Mouse (Mus musculus): ENCODE data around the gene Ednrb. TPM values are rescaled to one million over a fixed set of nuclear protein-coding genes. Genes with fewer than 3 reads are reported as not detected.
A peak's percentile ranks its signal among the peaks of the same experiment; 100 is the strongest.

The Ednrb gene
- polyA plus RNA-seq, 1 experiment from 2014 or later: 77.3 TPM

GRCm38 (mm10) chr14:103813246-103813645 lies 31.0 kb downstream of the Ednrb start:
- H3K27me3 ChIP-seq (replicated peaks; ENCODE audit: control insufficient read depth, insufficient read depth, low read length): no peaks in the 10 kb centered on the region
- H3K36me3 ChIP-seq (ENCODE audit: control insufficient read depth, insufficient read depth, low read length): 0 out of 2 replicates have a peak, but pooled peaks cover 3% of the 10 kb centered on the region
- no peaks in the 10 kb centered on the region for H3K4me1 ChIP-seq (ENCODE audit: control insufficient read depth, insufficient read depth, low read length)
- no peak overlapping the region for H3K27ac ChIP-seq (ENCODE audit: low read depth, low read length)
- ATAC-seq (no peak), DNase-seq (ENCODE audit: low spot score) (no peak)
- no peak overlapping the region for H3K4me2 ChIP-seq (ENCODE audit: low read length)
- H3K4me3 ChIP-seq (ENCODE audit: low read depth, low read length): no peak overlapping the region
- H3K9me3 ChIP-seq (replicated peaks; ENCODE audit: control insufficient read depth, low read length): no peaks in the 10 kb centered on the region
- WGBS: 82% methylated on average over 3 of the region's 3 CpGs
- H3K9ac ChIP-seq (ENCODE audit: low read length): no peak overlapping the region

DNA sequence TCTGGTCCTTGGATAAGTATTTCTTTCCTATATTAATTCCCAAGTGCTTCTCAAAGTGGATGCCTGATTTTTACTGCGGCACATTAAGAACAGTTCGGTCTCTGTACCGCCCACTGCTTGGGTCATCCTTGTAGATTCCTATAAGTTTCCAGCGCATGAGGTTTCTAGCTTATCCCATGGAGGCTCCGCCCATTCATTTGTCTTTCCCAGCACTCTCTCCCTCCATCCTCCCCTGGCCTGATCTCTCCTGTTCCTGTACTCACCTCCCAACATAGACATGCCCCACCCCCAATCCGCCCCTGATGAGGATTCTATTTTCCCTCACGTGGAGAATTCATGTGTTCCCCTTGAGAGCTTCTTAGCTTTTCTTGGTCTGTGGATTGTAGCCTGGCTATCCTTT lies 32.9 kb downstream of the Ednrb start:
- Histone ChIP-seq H3K4me2 (ENCODE audit: low read length) (no peak overlapping the region), H3K4me1 (ENCODE audit: control insufficient read depth, insufficient read depth, low read length) (no peaks in the 10 kb centered on the region), H3K4me3 (ENCODE audit: low read depth, low read length) (no peak overlapping the region), H3K27ac (ENCODE audit: low read depth, low read length) (no peak overlapping the region), H3K36me3 (ENCODE audit: control insufficient read depth, insufficient read depth, low read length) (no peaks in the 10 kb centered on the region), H3K9me3 (replicated peaks; ENCODE audit: control insufficient read depth, low read length) (no peaks in the 10 kb centered on the region), H3K27me3 (replicated peaks; ENCODE audit: control insufficient read depth, insufficient read depth, low read length) (no peaks in the 10 kb centered on the region), H3K9ac (ENCODE audit: low read length) (no peak overlapping the region)
- 92% methylated on average over 7 of the region's 7 CpGs for WGBS
- DNase-seq (ENCODE audit: low spot score): no peak
- ATAC-seq: no peak

DNA sequence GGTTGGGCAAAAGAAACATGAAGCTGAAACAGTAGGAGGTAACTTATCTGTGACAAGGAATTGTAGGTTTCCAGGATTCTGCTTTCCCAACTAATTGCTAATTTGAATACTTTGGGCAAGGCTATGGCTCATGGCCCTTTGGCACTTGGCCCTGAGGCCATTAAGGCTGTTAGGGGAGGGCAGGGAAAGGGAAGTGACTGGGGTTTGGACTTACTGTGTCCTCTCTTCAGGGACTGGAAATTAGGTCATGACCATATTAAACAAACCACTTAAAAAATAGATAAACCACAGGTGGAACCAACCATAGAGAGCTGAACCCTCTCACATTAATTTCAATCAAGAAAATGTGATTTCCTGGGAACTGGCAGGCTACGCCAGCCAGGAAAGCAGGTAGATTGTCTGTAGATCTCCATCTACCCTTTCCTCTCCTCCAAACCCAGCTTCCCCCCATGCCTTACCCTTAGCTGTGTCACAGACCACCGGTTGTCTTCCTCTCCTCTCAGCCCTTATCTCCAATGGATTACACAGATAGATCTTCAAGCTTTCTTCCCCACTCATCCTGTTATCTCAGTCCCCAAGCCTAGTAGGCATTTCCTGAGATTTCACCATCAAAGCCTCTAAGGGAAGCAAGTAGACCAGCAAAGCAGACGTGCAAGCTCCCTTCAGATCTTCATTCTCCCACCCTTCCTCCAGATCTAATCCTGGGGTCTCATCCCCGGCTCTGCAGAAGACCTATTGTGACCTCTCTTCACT lies 40.1 kb downstream of the Ednrb start:
- no peaks in the 10 kb centered on the region for H3K36me3 ChIP-seq (ENCODE audit: control insufficient read depth, insufficient read depth, low read length)
- H3K9ac ChIP-seq (ENCODE audit: low read length): no peak overlapping the region
- no peaks in the 10 kb centered on the region for H3K27me3 ChIP-seq (replicated peaks; ENCODE audit: control insufficient read depth, insufficient read depth, low read length)
- no peak overlapping the region for H3K4me2 ChIP-seq (ENCODE audit: low read length)
- no peak for DNase-seq (ENCODE audit: low spot score)
- H3K9me3 ChIP-seq (replicated peaks; ENCODE audit: control insufficient read depth, low read length): no peaks in the 10 kb centered on the region
- ATAC-seq: no peak
- H3K27ac ChIP-seq (ENCODE audit: low read depth, low read length): no peak overlapping the region
- no peaks in the 10 kb centered on the region for H3K4me1 ChIP-seq (ENCODE audit: control insufficient read depth, insufficient read depth, low read length)
- 86% methylated on average over 4 of the region's 4 CpGs for WGBS
- no peak overlapping the region for H3K4me3 ChIP-seq (ENCODE audit: low read depth, low read length)

- no peaks in the 10 kb centered on the region for H3K27me3 ChIP-seq (replicated peaks; ENCODE audit: control insufficient read depth, insufficient read depth, low read length)
- ATAC-seq (no peak), DNase-seq (ENCODE audit: low spot score) (no peak)
- peaks cover 5% of the 10 kb centered on the region; the same call in 1 of the 2 replicates for H3K9me3 ChIP-seq (replicated peaks; ENCODE audit: control insufficient read depth, low read length)
- no peaks in the 10 kb centered on the region for H3K36me3 ChIP-seq (ENCODE audit: control insufficient read depth, insufficient read depth, low read length)
- 77% methylated on average over 3 of the region's 3 CpGs for WGBS
- no peak overlapping the region for H3K27ac ChIP-seq (ENCODE audit: low read depth, low read length)
- no peak overlapping the region for H3K4me2 ChIP-seq (ENCODE audit: low read length)
- no peak overlapping the region for H3K4me3 ChIP-seq (ENCODE audit: low read depth, low read length)
- peaks cover 3% of the 10 kb centered on the region; the same call in 1 of the 2 replicates for H3K4me1 ChIP-seq (ENCODE audit: control insufficient read depth, insufficient read depth, low read length)
- H3K9ac ChIP-seq (ENCODE audit: low read length): no peak overlapping the region
Observed at GRCm38 (mm10) chr14:103797123-103797522, 47.1 kb downstream of the Ednrb start.

DNA sequence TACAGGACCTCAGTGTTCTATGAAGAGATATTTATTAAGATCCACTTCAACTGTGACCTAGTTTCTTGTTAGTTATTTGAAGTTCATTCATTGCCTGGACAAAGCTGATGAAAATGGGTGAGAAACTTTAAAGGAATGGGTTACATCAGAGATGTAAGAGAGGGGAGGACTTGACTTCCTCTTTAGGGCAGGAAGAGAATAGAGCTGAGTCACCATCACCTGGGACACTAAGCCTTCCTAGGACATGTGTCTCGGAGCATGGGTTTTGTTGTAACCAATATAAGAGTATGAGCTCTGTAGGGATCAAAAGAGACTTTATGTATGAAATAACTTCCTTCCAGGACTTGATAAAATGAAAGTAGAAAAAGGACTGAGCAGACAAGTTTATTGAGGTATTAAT lies 48.6 kb downstream of the Ednrb start:
- no peak for ATAC-seq
- Histone ChIP-seq H3K9ac (ENCODE audit: low read length) (no peak overlapping the region), H3K9me3 (replicated peaks; ENCODE audit: control insufficient read depth, low read length) (peaks cover 5% of the 10 kb centered on the region; the same call in 1 of the 2 replicates), H3K27ac (ENCODE audit: low read depth, low read length) (no peak overlapping the region), H3K27me3 (replicated peaks; ENCODE audit: control insufficient read depth, insufficient read depth, low read length) (no peaks in the 10 kb centered on the region), H3K4me2 (ENCODE audit: low read length) (no peak overlapping the region), H3K4me1 (ENCODE audit: control insufficient read depth, insufficient read depth, low read length) (peaks cover 3% of the 10 kb centered on the region; the same call in 1 of the 2 replicates), H3K4me3 (ENCODE audit: low read depth, low read length) (no peak overlapping the region), H3K36me3 (ENCODE audit: control insufficient read depth, insufficient read depth, low read length) (no peaks in the 10 kb centered on the region)
- WGBS: 87% methylated on average over 1 of the region's 1 CpGs
- no peak for DNase-seq (ENCODE audit: low spot score)

DNA sequence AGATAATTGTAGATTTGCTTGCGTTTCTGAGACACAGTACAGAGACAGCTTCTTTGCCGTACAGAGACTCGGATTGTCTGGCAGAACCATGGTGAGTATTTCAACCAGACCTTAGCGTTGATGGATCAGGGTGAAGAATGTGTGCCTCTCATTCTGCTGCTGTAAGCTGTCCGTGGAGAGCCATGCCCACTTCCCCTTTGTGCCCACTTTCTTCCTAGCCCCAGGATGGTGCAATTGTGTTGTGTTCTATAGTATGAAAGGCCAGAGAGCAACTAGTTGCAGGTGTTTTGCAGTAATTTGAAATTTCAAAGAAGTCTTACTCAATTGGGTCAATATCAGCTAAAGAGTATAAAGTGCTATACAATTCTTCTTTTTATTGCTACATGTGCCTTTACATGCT lies 50.8 kb downstream of the Ednrb start:
- Histone ChIP-seq H3K4me2 (ENCODE audit: low read length) (no peak overlapping the region), H3K27ac (ENCODE audit: low read depth, low read length) (no peak overlapping the region), H3K36me3 (ENCODE audit: control insufficient read depth, insufficient read depth, low read length) (no peaks in the 10 kb centered on the region), H3K9ac (ENCODE audit: low read length) (no peak overlapping the region), H3K4me1 (ENCODE audit: control insufficient read depth, insufficient read depth, low read length) (peaks cover 3% of the 10 kb centered on the region; the same call in 1 of the 2 replicates), H3K9me3 (replicated peaks; ENCODE audit: control insufficient read depth, low read length) (peaks cover 5% of the 10 kb centered on the region; the same call in 1 of the 2 replicates), H3K4me3 (ENCODE audit: low read depth, low read length) (no peak overlapping the region), H3K27me3 (replicated peaks; ENCODE audit: control insufficient read depth, insufficient read depth, low read length) (no peaks in the 10 kb centered on the region)
- ATAC-seq (no peak), DNase-seq (ENCODE audit: low spot score) (no peak)
- 57% methylated on average over 5 of the region's 5 CpGs for WGBS

- Histone ChIP-seq H3K27me3 (replicated peaks; ENCODE audit: control insufficient read depth, insufficient read depth, low read length) (no peaks in the 10 kb centered on the region), H3K4me3 (ENCODE audit: low read depth, low read length) (no peak overlapping the region), H3K36me3 (ENCODE audit: control insufficient read depth, insufficient read depth, low read length) (no peaks in the 10 kb centered on the region), H3K9me3 (replicated peaks; ENCODE audit: control insufficient read depth, low read length) (peaks cover 5% of the 10 kb centered on the region), H3K4me2 (ENCODE audit: low read length) (no peak overlapping the region), H3K27ac (ENCODE audit: low read depth, low read length) (no peak overlapping the region), H3K4me1 (ENCODE audit: control insufficient read depth, insufficient read depth, low read length) (peaks cover 3% of the 10 kb centered on the region; the same call in 1 of the 2 replicates), H3K9ac (ENCODE audit: low read length) (no peak overlapping the region)
- ATAC-seq: no peak
- DNase-seq (ENCODE audit: low spot score): peak; percentile 14
- WGBS: 33% methylated on average over 1 of the region's 1 CpGs
Observed at GRCm38 (mm10) chr14:103792726-103793125, 51.5 kb downstream of the Ednrb start.

DNA sequence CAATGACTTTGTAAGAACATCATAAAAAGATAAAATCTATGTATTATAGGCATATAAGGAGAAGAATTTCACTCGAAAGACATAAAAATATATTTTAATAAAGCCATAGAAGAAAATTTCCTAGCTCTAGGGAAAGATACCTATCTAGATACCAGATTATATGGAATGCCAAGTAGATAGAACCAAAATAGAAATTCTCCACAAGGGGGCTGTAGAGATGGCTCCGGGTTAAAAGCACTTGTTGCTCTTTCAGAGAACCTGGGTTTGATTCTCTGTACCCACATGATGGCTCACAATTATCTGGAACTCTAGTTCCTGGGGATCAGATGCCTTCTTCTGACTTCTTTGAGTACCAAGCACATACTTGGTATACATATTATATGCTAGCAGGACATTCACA lies 56.7 kb downstream of the Ednrb start:
- WGBS: 85% methylated on average over 2 of the region's 2 CpGs

More for the DNA sequence above, 56.7 kb downstream of the Ednrb start:
- no peaks in the 10 kb centered on the region for H3K36me3 ChIP-seq (ENCODE audit: control insufficient read depth, insufficient read depth, low read length)
- H3K4me1 ChIP-seq (ENCODE audit: control insufficient read depth, insufficient read depth, low read length): no peaks in the 10 kb centered on the region
- H3K27ac ChIP-seq (ENCODE audit: low read depth, low read length): no peak overlapping the region
- ATAC-seq (no peak), DNase-seq (ENCODE audit: low spot score) (no peak)
- no peaks in the 10 kb centered on the region; the same call in 1 of the 2 replicates for H3K9me3 ChIP-seq (replicated peaks; ENCODE audit: control insufficient read depth, low read length)
- no peak overlapping the region for H3K9ac ChIP-seq (ENCODE audit: low read length)
- H3K4me2 ChIP-seq (ENCODE audit: low read length): no peak overlapping the region
- H3K27me3 ChIP-seq (replicated peaks; ENCODE audit: control insufficient read depth, insufficient read depth, low read length): no peaks in the 10 kb centered on the region
- H3K4me3 ChIP-seq (ENCODE audit: low read depth, low read length): no peak overlapping the region

All from forebrain, embryonic 14.5 days (tissue).